Comparison of ENCODE assay signal across 7 mouse cellular contexts in the genomic region with DNA sequence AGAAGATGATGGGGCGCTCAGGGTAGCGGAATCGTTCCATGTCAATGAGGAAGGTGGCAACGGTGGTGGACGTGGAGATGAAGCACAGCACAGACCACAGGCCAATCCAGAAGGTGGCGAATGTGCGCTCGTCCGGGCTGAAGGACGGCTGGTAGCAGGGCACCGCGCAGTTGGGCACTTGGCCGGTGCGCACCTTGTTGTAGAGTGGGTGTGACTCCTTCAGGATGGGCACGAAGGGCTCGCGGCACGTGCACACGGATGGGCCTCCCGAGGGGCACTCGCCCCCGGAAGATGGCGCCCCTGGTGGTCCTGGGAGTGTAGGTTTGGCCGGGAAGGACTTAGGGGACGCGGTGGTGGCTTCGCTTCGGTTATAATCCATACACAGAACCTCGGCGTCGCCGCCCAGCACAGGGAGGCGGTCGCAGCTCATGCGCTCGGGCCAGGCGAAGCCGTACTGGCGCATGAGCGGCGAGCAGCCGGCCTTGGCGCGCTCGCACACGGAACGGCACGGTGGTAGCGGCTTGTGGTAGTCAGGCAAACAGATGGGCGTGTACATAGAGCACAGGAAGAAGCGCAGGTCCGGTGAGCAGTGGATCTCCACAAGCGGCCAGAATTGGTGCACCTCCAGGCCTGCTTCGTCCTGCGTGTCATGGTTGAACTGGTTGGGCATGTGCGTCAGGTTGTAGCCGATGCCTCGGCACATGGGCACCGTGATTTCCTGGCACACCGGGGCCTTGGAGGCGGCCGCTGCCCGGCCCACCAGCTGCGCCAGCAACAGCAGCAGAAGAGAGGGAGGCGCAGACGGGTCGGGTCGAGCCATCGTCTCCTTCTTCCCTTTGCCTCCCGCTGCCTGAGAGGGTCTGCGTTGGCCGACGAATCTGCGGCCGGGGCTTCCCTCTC. TPM values are rescaled to one million over a fixed set of nuclear protein-coding genes. Genes with fewer than 3 reads are reported as not detected.
DNase-seq lines count a peak whose midpoint lies in the region; ATAC-seq and TF ChIP-seq lines count a peak whose summit lies in the region.

No protein-coding gene starts in this region.

- H3K4me2 ChIP-seq in forebrain, embryonic 11.5 days (ENCODE audit: low read depth, low read length, severe bottlenecking) = peak overlapping the region; percentile 98

- no peak overlapping the region for H3K27ac ChIP-seq in forebrain, embryonic 11.5 days (ENCODE audit: low read depth, low read length)
- H3K27ac ChIP-seq in spleen, adult 2 months (ENCODE audit: insufficient read depth, low read length) = no peak overlapping the region

- ATAC-seq in forebrain, embryonic 11.5 days (replicated peaks; ENCODE audit: low FRiP score) = peak; percentile 13; the same call in 1 of the 2 replicates

- TF ChIP-seq CTCF in spleen, adult 2 months (IDR thresholded peaks at IDR 0.05; ENCODE audit: extremely low read depth, insufficient read depth, insufficient read length, insufficient replicate concordance) = no peak

- peak overlapping the region; percentile 63 for H3K9ac ChIP-seq in forebrain, embryonic 11.5 days (ENCODE audit: low read length)

- no peak for TF ChIP-seq POLR2A in spleen, adult 2 months (IDR thresholded peaks at IDR 0.05; ENCODE audit: low read depth, low read length)

- H3K9me3 ChIP-seq in forebrain, embryonic 11.5 days (ENCODE audit: control insufficient read depth, low read length) = no peaks in the 10 kb centered on the region

- peak overlapping the region; percentile 59 for H3K4me3 ChIP-seq in forebrain, embryonic 11.5 days (ENCODE audit: low read depth, low read length)
- peak overlapping the region; percentile 89 for H3K4me3 ChIP-seq in spleen, adult 2 months (ENCODE audit: extremely low read depth, insufficient read depth, insufficient read length)

- peaks cover 49% of the 10 kb centered on the region for H3K27me3 ChIP-seq in forebrain, embryonic 11.5 days (ENCODE audit: control insufficient read depth, insufficient read depth, low read length)
- H3K27me3 ChIP-seq in spleen, adult 2 months (ENCODE audit: control insufficient read depth, insufficient read depth, low read length) = no peaks in the 10 kb centered on the region

- 8% methylated on average over 75 of the region's 75 CpGs for WGBS in forebrain, embryonic 11.5 days
- 13% methylated on average over 75 of the region's 75 CpGs for WGBS in spleen, adult 2 months

- no peaks in the 10 kb centered on the region for H3K36me3 ChIP-seq in forebrain, embryonic 11.5 days (ENCODE audit: control insufficient read depth, insufficient read depth, low read length)
- H3K36me3 ChIP-seq in spleen, adult 2 months (ENCODE audit: control insufficient read depth, insufficient read depth, low read length) = no peaks in the 10 kb centered on the region

- DNase-seq in Muller cell, postnatal 12 days (ENCODE audit: inconsistent ontology term) = peak; percentile 82
- peak; percentile 23 for DNase-seq in c-Kit-positive CD71-negative TER-119-negative erythroid progenitor cells, embryonic 14.5 days (ENCODE audit: low read depth)
- DNase-seq in forebrain, embryonic 11.5 days (ENCODE audit: low spot score) = peak; percentile 83
- peak; percentile 38 to 50 for DNase-seq in heart, postnatal 36 days
- peak; percentile 13 for DNase-seq in layer of hippocampus, adult 9-11 months
- peak; percentile 68 for DNase-seq in mesoderm, embryonic 11.5 days (ENCODE audit: low read depth, low spot score)
- peak in 1 of 2 experiments; percentile 27 for DNase-seq in spleen, adult 2 months (ENCODE audit: low read depth in 1 of 2, low spot score in 2 of 2)

- intact Hi-C loops in heart, postnatal 36 days (cut with DNase I) = loop anchor here (2.0 to 10.0 kb wide), 4 partner anchors 17 to 449 kb away; a partner anchor contains a TSS

- H3K4me1 ChIP-seq in forebrain, embryonic 11.5 days (replicated peaks; ENCODE audit: control insufficient read depth, insufficient read depth, low read length) = peaks cover 29% of the 10 kb centered on the region
- peaks cover 14% of the 10 kb centered on the region for H3K4me1 ChIP-seq in spleen, adult 2 months (ENCODE audit: control insufficient read depth, insufficient read depth, insufficient read length)

RNA-seq across cellular contexts. Expression of a gene that starts 1.5 kb away (rescaled TPM):
- 0.95 and 1.0 TPM in 2 replicates for polyA plus RNA-seq in forebrain, embryonic 11.5 days (2014; fragmentation: Nextera tagmentation; extraction: Ambion mirVana)
- total RNA-seq in heart, postnatal 36 days (2021) = 1 to 10 TPM; 4.5 TPM
- 7.6 and 10.6 TPM in 2 replicates for polyA plus RNA-seq in spleen, adult 2 months (2012; rRNA removed)

RNA-seq across cellular contexts. Expression of a gene that starts 45.8 kb away (rescaled TPM):
- polyA plus RNA-seq in forebrain, embryonic 11.5 days (2014; fragmentation: Nextera tagmentation; extraction: Ambion mirVana) = 10.6 and 12.2 TPM in 2 replicates
- total RNA-seq in heart, postnatal 36 days (2021) = 10 to 100 TPM; 15.5 to 18.2 TPM
- polyA plus RNA-seq in spleen, adult 2 months (2012; rRNA removed) = 7.8 and 8.3 TPM in 2 replicates
